Mouse (Mus musculus) lung, embryonic 15.5 days (tissue): Measurements from ENCODE around the gene Lrrc25. TPM values are rescaled to one million over a fixed set of nuclear protein-coding genes. Genes with fewer than 3 reads are reported as not detected.
A peak's percentile ranks its signal among the peaks of the same experiment; 100 is the strongest.

Source experiments
- ATAC-seq: fragments of 200-750 bp; cut with Nextera tagmentation; 2 replicates; pipeline ENCODE4 v1.8.0; 2017; ENCODE audit warnings: moderate number of reproducible peaks, borderline replicate concordance; ENCODE audit not compliant: low FRiP score, low TSS enrichment; ENCODE audit errors: extremely low read depth
- H3K27ac ChIP-seq: fragments of 300-500 bp; sonication (generic); 2 replicates; pipeline ENCODE4 v1.5.1; 2015; ENCODE audit warnings: moderate library complexity, mild to moderate bottlenecking, inconsistent platforms
- H3K27me3 ChIP-seq: fragments of 300-500 bp; sonication (generic); 2 replicates; pipeline ENCODE4 v1.6.1; 2015; ENCODE audit warnings: inconsistent platforms
- H3K36me3 ChIP-seq: fragments of 300-500 bp; sonication (generic); 2 replicates; pipeline ENCODE4 v1.6.1; 2015; ENCODE audit warnings: inconsistent platforms
- H3K4me1 ChIP-seq: fragments of 300-500 bp; sonication (generic); 2 replicates; pipeline ENCODE4 v1.6.1; 2015; ENCODE audit warnings: inconsistent platforms
- H3K4me2 ChIP-seq: fragments of 300-500 bp; sonication (generic); 2 replicates; pipeline ENCODE4 v1.6.1; 2015; ENCODE audit warnings: inconsistent platforms, mild to moderate bottlenecking, moderate library complexity
- H3K4me3 ChIP-seq: fragments of 300-500 bp; sonication (generic); 2 replicates; pipeline ENCODE4 v1.5.1; 2015; ENCODE audit warnings: mild to moderate bottlenecking, inconsistent platforms
- H3K9ac ChIP-seq: fragments of 300-500 bp; sonication (generic); 2 replicates; pipeline ENCODE4 v1.6.1; 2015; ENCODE audit warnings: inconsistent platforms
- H3K9me3 ChIP-seq: fragments of 300-500 bp; sonication (generic); 2 replicates; pipeline ENCODE4 v1.6.1; 2016; ENCODE audit warnings: inconsistent platforms
- WGBS: fragments of 180-500 bp; shearing (Covaris S2); methylation state at CpG from one replicate; pipeline ENCODE4 v1.1.7; 2015; 5-methylcytosine and 5-hydroxymethylcytosine counted together
- polyA plus RNA-seq: library from polyadenylated mRNA; unstranded; fragments of >200 nt; fragmentation: Nextera tagmentation; extraction: Ambion mirVana; gene quantifications from 2 replicates; pipeline ENCODE4 v1.2.1, GENCODE M21; 2015

The Lrrc25 gene
- polyA plus RNA-seq, 1 experiment from 2014 or later, result 2.5 TPM

- Histone ChIP-seq H3K9ac (peak within 1 kb of the TSS; percentile 63), H3K4me2 (peak within 1 kb of the TSS; percentile 96), H3K27ac (peak within 1 kb of the TSS; percentile 85), H3K27me3 (no peaks in the 10 kb centered on the region), H3K36me3 (peaks cover 42% of the 10 kb centered on the region), H3K4me1 (peaks cover 54% of the 10 kb centered on the region), H3K9me3 (no peaks in the 10 kb centered on the region), H3K4me3 (peak within 1 kb of the TSS; percentile 72)
- under 1% methylated on average over 39 of the region's 40 CpGs for WGBS
- peak; percentile 90 for ATAC-seq
These were observed 21.9 kb upstream of the Lrrc25 start, which contains the start of gene Isyna1 for GRCm38 (mm10) chr8:70593961-70594609. Isyna1 (plus strand) TSS chr8:70594373.

DNA sequence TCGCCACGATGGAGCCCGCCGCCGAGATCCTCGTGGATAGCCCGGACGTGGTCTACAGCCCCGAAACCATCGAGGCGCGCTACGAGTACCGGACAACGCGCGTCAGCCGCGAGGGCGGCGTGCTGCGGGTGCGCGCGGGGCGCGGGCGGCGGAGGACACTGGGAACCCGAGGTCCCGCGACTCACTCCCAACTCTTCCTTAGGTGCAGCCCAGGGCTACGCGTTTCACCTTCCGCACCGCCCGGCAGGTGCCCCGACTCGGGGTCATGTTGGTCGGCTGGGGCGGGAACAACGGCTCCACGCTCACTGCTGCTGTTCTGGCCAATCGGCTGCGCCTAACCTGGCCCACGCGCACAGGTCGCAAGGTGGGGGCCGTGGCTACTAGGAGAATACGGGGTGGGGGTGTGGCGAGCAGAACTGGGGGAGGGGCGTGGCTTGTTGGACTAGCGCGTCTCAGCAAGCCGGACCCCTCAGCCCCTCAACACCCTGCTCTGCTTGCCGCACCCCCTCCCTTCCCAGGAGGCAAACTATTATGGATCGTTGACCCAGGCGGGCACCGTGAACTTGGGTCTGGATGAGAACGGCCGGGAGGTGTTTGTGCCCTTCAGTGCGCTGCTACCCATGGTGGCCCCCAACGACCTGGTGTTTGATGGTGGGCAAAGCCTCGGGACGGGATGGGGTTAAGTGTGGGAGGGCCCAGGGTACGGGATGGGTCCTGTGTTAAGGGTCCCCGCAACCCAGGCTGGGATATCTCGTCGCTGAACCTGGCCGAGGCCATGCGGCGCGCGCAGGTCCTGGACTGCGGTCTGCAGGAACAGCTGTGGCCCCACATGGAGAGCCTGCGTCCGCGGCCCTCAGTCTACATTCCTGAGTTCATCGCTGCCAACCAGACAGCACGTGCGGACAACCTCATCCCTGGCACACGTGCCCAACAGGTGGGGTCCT is 21.1 kb upstream of the Lrrc25 start:
- peaks cover 62% of the 10 kb centered on the region for H3K4me1 ChIP-seq
- 8% methylated on average over 81 of the region's 82 CpGs for WGBS
- no peaks in the 10 kb centered on the region for H3K9me3 ChIP-seq
- H3K9ac ChIP-seq, result peak overlapping the region; percentile 63
- peak overlapping the region; percentile 72 for H3K4me3 ChIP-seq
- no peaks in the 10 kb centered on the region for H3K27me3 ChIP-seq
- no peak for ATAC-seq
- peak overlapping the region; percentile 85 for H3K27ac ChIP-seq
- peaks cover 34% of the 10 kb centered on the region for H3K36me3 ChIP-seq
- H3K4me2 ChIP-seq, result peak overlapping the region; percentile 96

- Histone ChIP-seq H3K36me3 (peaks cover 29% of the 10 kb centered on the region), H3K4me3 (no peak overlapping the region; the same call in 1 of the 2 replicates), H3K4me2 (peak overlapping the region; percentile 96), H3K9me3 (no peaks in the 10 kb centered on the region), H3K27ac (no peak overlapping the region), H3K4me1 (peaks cover 72% of the 10 kb centered on the region), H3K9ac (no peak overlapping the region), H3K27me3 (no peaks in the 10 kb centered on the region)
- ATAC-seq, result no peak
- 87% methylated on average over 12 of the region's 12 CpGs for WGBS
These were observed 20.1 kb upstream of the Lrrc25 start for GRCm38 (mm10) chr8:70595811-70596210.

GRCm38 (mm10) chr8:70596216-70596615 is 19.7 kb upstream of the Lrrc25 start:
- H3K4me1 ChIP-seq, result peaks cover 76% of the 10 kb centered on the region
- H3K9ac ChIP-seq, result no peak overlapping the region
- no peak overlapping the region for H3K4me3 ChIP-seq
- WGBS, result 94% methylated on average over 18 of the region's 18 CpGs
- no peak overlapping the region for H3K4me2 ChIP-seq
- peaks cover 26% of the 10 kb centered on the region for H3K36me3 ChIP-seq
- ATAC-seq, result no peak
- no peaks in the 10 kb centered on the region for H3K9me3 ChIP-seq
- no peak overlapping the region for H3K27ac ChIP-seq
- no peaks in the 10 kb centered on the region for H3K27me3 ChIP-seq

DNA sequence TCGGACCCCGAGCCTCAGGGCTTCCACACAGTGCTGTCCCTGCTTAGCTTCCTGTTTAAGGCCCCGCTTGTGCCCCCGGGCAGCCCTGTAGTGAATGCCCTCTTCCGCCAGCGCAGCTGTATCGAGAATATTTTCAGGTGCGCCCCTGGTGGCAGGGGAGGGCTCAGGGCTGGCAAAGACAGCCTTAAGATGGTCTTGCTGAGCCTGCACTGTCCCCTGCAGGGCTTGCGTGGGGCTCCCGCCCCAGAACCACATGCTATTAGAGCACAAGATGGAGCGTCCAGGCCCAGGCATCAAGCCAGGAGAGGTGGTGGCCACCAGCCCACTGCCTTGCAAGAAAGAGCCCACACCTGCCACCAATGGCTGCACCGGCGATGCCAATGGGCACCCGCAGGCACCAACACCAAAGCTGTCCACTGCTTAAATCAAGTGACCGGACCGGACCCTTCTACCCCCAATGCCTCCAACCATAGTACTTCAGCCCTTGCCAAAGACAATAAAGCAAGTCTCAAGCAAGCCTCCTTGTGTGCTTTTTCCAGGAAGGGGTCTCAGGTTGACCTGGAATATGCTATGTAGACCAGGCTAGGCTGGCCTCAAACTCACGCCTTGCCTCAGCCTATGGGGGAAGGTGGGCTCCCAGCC is 19.1 kb upstream of the Lrrc25 start:
- Histone ChIP-seq H3K9me3 (no peaks in the 10 kb centered on the region), H3K4me2 (peak overlapping the region; percentile 82), H3K27me3 (no peaks in the 10 kb centered on the region), H3K27ac (no peak overlapping the region), H3K4me3 (peak overlapping the region; percentile 49; the same call in 1 of the 2 replicates), H3K4me1 (peaks cover 82% of the 10 kb centered on the region), H3K9ac (peak overlapping the region; percentile 69; the same call in 1 of the 2 replicates), H3K36me3 (peaks cover 22% of the 10 kb centered on the region)
- ATAC-seq, result no peak
- 83% methylated on average over 17 of the region's 17 CpGs for WGBS

DNA sequence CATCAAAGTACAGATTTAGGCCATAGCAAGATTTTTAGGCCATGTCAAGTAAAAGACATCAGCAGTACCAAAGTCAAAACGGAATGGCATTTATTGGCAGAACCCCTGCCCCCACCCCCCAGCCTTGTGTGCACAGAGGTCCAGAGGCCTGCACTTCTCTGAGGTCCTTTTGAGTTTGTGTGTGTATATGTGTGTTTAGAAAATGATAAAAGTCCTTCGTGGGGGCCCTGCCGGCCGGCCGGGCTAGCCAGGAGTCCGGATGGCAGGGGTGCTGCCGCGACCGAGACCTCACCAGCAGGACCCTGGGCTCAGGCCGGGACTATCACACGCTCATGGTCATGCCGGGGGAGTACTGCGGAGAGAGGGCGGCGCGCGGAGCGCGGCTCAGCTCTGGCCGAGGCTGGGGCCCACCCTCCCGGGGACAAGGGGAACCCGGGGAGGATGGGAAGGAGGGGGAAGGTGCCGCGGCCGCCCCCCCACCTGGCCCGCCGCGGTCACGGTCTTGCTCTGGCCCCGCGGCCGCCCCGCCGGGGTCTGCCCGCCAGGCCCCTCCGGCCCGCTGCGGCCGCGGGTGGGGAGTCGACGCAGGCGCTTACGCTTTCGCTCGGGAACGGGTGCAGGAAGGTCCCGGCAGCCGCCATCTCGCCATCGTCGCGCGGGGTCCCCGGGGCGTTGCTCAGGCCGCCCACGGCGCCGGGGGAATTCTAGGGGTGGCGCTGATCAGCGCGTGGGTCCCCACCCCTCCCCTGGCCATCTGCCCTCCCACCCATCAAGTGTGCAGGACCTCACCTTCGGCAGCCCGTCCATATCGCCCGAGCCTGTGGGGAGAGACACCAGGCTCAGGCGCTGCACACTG is 18.3 kb upstream of the Lrrc25 start:
- no peak for ATAC-seq
- Histone ChIP-seq H3K27ac (peak overlapping the region; percentile 12; the same call in 1 of the 2 replicates), H3K4me1 (peaks cover 82% of the 10 kb centered on the region), H3K9ac (peak overlapping the region; percentile 69), H3K4me2 (peak overlapping the region; percentile 82), H3K27me3 (no peaks in the 10 kb centered on the region), H3K9me3 (no peaks in the 10 kb centered on the region), H3K4me3 (peak overlapping the region; percentile 49), H3K36me3 (peaks cover 28% of the 10 kb centered on the region)
- WGBS, result 19% methylated on average over 60 of the region's 68 CpGs

DNA sequence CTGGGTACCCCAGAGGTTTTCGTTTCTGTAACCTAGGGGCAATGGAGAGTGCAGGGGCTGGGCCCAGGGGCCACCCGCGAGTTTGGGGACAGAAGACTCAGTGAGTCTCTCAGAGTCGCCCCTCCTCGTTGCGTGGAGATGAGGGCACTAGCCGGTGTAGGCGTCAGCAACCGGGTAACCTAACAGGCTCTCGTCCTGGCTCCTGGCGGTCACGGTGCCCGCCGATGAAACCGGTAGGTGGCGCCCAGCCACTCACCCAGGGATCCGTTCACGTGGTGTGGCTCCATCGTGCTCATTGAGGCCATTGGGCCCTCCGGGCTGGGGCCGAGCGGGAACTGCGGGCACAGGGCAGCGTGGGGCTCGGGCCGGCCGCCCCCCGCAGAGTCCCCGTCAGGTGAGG is 17.7 kb upstream of the Lrrc25 start:
- H3K36me3 ChIP-seq, result peaks cover 33% of the 10 kb centered on the region
- H3K4me3 ChIP-seq, result peak overlapping the region; percentile 49
- 2% methylated on average over 29 of the region's 29 CpGs for WGBS
- H3K4me2 ChIP-seq, result peak overlapping the region; percentile 82
- H3K4me1 ChIP-seq, result peaks cover 76% of the 10 kb centered on the region
- H3K9ac ChIP-seq, result peak overlapping the region; percentile 69
- H3K27ac ChIP-seq, result peak overlapping the region; percentile 38
- H3K27me3 ChIP-seq, result no peaks in the 10 kb centered on the region
- no peaks in the 10 kb centered on the region for H3K9me3 ChIP-seq
- peak; percentile 12; the same call in 1 of the 2 replicates for ATAC-seq

GRCm38 (mm10) chr8:70598722-70599121 is 17.2 kb upstream of the Lrrc25 start:
- Histone ChIP-seq H3K4me2 (peak overlapping the region; percentile 82), H3K27me3 (no peaks in the 10 kb centered on the region), H3K4me1 (peaks cover 71% of the 10 kb centered on the region), H3K4me3 (peak overlapping the region; percentile 49), H3K27ac (peak overlapping the region; percentile 38), H3K9me3 (no peaks in the 10 kb centered on the region), H3K36me3 (peaks cover 33% of the 10 kb centered on the region), H3K9ac (peak overlapping the region; percentile 69; the same call in 1 of the 2 replicates)
- 19% methylated on average over 10 of the region's 10 CpGs for WGBS
- no peak for ATAC-seq

DNA sequence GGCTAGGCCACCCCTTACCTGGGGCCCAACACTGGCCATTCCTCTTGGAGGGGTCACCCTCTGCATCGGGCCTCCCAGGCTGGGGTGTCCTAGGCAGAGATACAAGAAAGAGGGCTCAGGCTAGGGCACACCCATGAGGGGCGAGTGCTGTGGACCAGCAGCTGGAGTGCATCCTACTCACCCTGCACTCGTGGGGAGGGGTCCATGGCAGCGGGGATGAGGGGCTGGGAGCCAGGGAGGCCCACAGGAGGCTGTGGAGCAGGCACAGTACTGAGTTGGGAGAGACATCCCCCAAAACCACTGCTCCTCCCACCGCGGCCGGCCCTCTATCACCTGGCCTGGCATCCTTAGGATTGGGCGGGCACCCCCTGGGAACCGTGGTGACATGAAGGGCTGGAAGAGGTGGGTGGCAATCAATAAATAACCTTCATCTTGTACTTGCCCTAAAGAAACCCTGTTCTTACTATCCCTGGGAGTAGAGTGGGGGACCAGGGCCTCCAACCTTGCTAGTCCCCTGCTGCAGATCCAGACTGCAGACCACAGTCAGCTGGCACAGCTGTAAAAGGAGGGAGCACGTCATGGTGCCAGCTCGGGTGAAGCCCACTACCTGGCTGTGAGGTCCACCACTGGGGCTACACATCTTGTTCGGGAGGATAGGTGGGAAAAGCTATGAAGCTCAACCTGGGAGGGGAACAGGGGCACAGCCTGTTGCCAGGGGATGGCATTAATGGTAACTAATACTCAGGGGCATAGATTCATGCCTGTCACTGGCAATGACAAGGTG is 16.3 kb upstream of the Lrrc25 start:
- no peak overlapping the region for H3K4me3 ChIP-seq
- 64% methylated on average over 12 of the region's 12 CpGs for WGBS
- H3K9ac ChIP-seq, result no peak overlapping the region
- H3K9me3 ChIP-seq, result no peaks in the 10 kb centered on the region
- peaks cover 65% of the 10 kb centered on the region for H3K4me1 ChIP-seq
- H3K4me2 ChIP-seq, result no peak overlapping the region
- no peaks in the 10 kb centered on the region for H3K27me3 ChIP-seq
- H3K36me3 ChIP-seq, result peaks cover 33% of the 10 kb centered on the region
- H3K27ac ChIP-seq, result peak overlapping the region; percentile 65; the same call in 1 of the 2 replicates
- ATAC-seq, result 0 out of 2 replicates have a peak, but pooled peaks have one; percentile 9

DNA sequence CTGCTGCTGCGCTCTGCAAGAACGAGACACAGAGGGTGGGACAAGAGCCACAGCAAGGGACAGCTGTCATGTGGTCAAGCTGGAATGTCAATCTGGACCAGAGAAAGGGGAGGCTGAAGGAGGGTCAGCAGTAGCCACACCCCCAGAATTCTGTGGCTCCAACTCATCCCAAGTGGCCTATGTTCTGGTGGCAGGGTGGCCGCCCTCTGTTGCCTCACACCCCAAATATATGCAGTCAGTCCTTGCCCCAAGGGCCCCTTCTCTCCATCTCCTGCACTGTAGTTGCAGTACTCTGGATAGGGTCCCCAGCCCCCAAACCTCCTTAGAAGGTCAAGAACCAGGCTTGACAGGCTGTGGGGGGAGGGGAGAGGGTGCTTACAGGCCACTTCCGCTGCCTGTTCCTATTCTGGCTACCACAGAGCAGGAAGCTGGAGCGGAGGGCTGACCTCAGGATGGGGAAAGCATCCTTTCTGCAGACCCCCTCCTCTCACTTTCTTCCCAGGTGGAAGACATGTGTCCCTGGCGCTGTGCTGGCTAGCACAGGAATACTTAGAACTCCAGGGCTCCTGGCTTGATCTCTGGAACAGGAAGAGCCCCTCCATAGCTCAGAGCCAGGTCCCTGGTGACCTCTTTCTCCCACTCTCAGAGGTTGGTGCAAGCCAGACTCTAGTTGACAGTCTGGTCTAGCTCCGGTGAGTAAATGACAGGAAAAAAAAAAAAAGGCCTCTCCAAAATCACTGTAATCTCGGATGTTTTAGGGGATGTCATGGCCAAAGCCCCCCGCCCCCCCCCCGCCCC is 15.3 kb upstream of the Lrrc25 start:
- H3K4me3 ChIP-seq, result peak overlapping the region; percentile 17; the same call in 1 of the 2 replicates
- ATAC-seq, result peak; percentile 9; the same call in 1 of the 2 replicates
- H3K9ac ChIP-seq, result no peak overlapping the region
- peaks cover 55% of the 10 kb centered on the region for H3K4me1 ChIP-seq
- H3K27ac ChIP-seq, result peak overlapping the region; percentile 65
- peak overlapping the region; percentile 47 for H3K4me2 ChIP-seq
- 18% methylated on average over 10 of the region's 10 CpGs for WGBS
- H3K27me3 ChIP-seq, result no peaks in the 10 kb centered on the region
- peaks cover 33% of the 10 kb centered on the region for H3K36me3 ChIP-seq
- no peaks in the 10 kb centered on the region for H3K9me3 ChIP-seq
